Mouse (Mus musculus): ENCODE results near the gene Scaf8.
A peak's percentile ranks its signal among the peaks of the same experiment; 100 is the strongest.

Scaf8 gene

DNA sequence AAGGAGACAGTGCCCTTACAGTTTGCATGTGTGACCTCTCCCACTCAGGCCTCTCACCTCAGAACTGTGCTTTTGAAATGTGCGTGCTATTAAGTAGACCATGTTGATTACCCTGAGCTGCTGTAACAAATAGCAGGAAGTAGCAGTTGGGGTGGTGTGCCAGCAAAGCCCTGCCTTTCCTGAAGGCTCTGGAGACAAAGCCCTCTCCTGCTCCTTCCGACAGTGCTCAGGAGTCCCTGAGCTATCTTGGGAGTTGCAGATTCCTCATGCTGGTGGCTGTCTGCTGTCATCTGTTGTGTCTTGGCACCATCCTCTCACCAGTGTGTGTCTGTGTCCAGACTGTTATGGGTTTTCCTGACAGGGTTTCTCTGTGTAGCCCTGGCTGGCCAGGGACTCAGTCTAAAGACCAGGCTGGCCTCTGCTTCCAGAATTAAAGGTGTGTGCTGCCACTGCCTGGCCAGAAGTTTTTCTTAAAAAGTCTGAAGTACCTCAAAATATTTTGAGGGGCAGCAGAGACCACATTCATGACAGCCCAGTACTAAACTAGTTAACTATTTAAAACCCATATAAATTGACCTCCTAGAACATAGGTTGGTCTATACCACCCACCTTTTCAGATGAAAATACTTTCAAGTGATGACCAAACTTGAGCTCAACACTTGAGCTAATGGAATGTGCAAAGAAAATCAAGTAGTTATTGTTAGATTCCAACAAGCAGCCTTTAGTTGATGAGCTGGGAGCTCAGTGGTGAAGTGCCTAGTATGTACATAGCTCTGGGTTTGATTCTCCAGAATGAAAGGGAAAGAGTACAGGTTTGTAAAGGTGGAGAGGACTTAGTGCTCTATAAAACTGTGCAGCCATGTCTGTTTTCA is 92.0 kb downstream of the Scaf8 start:
- peak; percentile 81 for ATAC-seq (ENCODE audit: insufficient number of reproducible peaks, low FRiP score, low TSS enrichment)

DNA sequence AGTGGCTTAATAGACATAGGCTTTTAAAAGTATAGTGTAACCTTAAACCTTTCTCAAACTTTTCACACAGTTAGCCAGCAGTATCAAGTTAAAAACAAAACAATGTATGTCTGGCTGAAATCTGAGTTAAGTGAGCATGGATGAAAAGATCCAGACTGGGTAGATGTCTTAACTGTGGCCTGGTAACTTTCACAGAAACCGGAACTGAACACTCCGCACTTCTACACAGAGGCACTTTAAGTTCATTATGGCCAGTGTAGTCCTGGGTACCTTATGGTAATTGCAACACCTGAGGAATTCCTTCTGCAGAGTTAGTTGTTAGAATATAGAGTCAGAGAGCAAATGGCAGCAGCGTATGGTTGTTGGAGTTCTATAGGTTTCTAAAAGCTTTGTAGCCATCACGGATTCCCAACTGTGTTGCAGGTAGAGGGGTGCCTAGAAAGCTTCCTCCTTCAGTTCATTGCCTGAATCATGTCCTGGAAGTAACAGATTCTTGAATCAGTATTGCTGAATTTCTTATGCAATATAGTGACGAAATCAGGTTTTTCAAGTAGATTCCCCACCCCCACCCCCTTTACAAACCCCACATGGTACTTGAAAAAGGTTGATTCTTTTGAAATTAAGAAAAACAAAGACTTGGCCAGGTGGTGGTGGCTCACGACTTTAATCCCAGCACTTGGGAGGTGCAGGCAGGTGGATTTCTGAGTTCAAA is 92.9 kb downstream of the Scaf8 start:
- no peak for ATAC-seq (ENCODE audit: insufficient number of reproducible peaks, low FRiP score, low TSS enrichment)

DNA sequence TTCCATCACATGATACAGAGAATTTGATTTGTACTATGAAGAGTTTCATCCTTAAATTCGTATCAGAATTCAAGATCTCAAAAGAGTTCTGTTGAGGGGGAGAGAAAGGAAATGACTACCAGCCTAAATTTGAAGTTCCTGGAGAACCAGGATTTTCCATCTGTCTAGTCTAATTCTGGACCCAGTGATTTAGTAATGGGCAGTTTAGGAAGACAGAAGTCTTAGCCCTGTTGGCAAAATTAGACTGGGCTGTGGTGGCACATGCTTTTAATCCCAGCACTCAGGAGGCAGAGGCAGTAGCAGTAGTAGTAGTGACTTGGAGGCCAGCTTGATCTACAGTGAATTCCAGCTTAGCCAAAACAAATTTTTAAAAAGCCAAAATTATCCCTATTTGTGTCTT is 93.7 kb downstream of the Scaf8 start:
- no peak for ATAC-seq (ENCODE audit: insufficient number of reproducible peaks, low FRiP score, low TSS enrichment)

DNA sequence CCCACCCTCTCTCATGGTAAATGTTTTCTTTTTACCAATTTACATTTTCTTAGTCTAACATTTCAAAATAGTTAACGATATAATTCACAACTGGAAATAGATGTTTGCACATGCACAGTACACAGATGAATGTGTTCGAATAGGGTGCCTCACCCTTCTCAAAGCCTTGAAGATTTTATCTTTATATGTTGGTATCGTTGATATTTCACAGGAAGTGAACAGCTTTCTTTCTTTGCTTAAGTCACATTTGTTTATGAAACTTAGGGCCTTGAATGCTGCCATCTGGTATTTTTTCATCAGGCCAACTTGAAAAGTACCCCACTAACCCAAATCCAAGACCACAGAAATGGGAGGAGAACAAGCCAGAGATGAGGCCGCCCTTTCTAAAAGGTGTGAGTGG is 94.8 kb downstream of the Scaf8 start:
- ATAC-seq (ENCODE audit: insufficient number of reproducible peaks, low FRiP score, low TSS enrichment) = no peak

DNA sequence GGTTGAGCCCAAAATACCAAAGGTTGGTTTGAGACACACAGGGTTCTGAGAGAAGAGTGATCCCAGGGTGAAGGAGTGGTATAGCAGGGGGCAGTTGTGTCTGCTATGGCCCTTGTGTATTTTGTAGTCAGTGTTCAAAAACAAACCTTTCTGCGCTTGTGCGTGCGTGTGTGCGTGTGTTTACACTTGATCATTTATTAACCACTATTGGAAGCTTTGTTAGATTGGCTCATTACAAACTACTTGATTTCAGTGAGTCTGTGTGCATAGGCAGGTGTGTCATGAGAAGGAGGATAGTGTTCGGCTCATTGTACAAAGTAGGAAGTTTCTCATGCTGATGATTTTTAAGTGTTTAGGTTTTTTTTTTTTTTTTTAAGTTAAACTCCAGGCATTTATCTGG is 95.4 kb downstream of the Scaf8 start:
- ATAC-seq (ENCODE audit: insufficient number of reproducible peaks, low FRiP score, low TSS enrichment) = no peak

DNA sequence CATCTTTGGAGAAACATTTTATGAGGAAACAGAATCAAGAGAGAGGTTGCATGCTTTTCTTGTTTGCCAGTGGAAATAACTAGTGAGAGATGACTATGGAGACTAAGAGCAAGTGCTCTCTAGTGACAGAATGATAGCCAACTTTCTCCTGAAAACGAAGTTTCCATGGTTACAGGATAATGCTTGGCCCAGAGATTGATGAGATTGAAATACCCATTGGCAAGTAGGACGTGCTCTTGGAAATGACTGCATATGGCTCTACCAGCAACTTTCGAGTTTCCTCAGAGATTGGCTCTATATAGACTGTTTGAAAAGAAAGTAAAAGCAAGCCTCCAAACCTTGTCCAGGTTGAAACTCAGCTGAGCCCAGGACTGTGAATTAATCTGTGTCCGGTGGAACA is 97.3 kb downstream of the Scaf8 start:
- ATAC-seq (ENCODE audit: insufficient number of reproducible peaks, low FRiP score, low TSS enrichment) = no peak

DNA sequence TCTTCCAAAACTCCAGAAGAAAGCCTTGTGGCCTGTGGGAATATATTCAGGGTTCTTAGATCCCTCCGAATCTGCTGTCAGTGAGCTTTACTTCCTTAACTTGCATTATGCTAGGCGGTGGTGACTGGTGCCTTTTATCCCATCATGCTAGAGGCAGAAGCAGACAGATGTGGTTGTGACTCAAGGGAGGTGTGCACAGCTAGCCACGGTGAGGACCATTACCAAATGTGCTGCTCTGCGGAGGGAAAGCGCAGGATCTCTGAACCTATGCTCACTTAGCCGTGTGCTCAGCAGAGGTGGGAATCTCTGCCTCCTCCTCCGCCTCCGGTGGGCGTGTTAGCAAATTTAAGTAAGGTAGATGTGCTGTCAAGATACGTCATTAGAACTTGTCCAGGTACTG is 98.1 kb downstream of the Scaf8 start:
- ATAC-seq (ENCODE audit: insufficient number of reproducible peaks, low FRiP score, low TSS enrichment) = no peak

DNA sequence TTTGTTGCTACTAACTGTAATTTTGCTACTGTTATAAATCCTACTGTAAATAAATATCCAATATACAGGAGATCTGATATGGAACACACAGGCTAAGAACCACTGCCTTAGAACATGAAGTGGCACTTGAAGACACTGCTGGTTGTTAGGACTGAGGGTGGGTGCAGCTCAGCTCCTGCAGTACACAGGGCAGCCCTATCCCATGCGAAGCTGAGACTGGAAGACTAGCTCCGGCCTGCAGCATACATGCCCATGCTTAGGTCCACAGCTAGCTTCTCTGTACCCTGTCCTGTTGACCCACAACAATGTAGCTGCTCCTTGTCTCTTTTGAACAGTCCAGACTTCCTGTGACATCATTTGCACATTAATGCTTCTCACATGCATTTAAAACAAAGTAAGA is 100.1 kb downstream of the Scaf8 start:
- ATAC-seq (ENCODE audit: insufficient number of reproducible peaks, low FRiP score, low TSS enrichment) = no peak

DNA sequence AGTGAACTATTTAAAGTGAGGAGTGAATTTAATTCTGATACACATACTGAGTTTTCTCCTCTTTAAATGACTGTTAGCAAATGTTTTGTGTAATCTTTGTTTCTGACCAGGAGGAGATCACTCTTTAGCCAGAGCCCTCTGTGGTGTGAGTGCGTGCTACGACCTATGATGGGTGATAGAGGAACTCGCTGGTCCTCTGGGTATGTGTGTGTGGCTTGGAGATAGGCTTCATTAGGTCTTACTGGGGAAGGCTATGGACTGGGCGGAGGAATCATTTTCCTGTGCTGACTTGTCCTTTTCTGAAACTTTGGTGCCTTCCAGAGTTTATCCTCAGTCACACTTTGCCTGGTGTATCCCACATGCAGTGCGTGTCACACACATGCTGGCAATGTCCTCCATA is 102.3 kb downstream of the Scaf8 start:
- ATAC-seq (ENCODE audit: insufficient number of reproducible peaks, low FRiP score, low TSS enrichment) = no peak

DNA sequence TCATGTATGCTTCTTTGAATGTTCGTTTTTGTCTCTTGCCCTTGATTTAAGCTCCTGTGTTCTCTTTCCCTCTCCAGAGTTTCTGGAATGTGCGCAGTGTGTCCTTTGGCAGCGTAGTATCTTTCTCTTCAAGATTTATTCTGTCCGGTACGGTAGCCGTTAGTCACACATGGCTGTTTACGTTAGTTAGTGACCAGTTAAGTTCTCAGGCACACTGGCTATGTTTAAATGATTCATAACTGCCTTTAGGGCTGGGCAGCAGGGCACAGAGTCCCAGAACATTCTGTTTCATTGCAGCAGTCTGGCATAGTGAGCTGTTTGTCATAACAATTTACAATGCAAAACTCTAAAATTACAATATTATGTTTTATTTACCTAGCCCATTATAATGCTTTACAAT is 103.6 kb downstream of the Scaf8 start:
- ATAC-seq (ENCODE audit: insufficient number of reproducible peaks, low FRiP score, low TSS enrichment) = no peak

DNA sequence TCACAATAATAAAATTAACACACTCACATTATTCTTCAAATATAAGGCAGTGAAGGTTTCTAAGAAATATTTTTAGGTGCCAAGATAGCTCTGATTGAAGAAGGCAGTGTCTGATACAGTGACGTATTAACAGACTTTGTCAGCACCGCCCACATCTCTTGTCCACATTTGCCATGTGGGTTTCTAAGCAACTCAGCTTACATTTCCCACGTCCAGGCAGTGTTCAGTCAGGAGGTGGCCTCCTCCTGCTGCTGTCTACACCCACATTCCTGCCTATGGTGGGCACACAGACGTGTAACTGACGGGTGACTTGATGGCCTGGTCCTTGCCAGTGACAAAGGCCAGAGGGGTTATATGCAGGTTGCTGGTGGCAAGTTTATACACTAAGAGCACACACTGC is 104.1 kb downstream of the Scaf8 start:
- ATAC-seq (ENCODE audit: insufficient number of reproducible peaks, low FRiP score, low TSS enrichment) = no peak

DNA sequence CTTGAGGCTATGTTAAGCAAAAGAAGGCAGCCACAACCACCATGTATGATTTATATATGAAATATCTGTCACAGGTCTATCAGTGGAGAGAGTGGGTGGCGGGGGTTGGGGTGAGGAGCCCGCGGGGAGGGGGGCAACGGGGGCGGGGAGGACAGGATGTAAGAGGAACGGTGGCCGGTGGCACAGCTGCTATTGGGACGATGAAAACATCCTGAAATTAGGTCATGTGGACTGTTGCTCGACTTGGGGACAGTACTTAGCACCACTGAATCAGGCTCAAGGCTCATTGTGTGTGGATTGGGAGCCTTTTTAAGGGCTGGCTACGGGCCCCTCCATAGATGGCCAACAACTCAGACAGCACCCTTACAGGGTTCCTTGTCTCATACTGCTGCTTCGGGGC is 105.4 kb downstream of the Scaf8 start:
- ATAC-seq (ENCODE audit: insufficient number of reproducible peaks, low FRiP score, low TSS enrichment) = no peak

DNA sequence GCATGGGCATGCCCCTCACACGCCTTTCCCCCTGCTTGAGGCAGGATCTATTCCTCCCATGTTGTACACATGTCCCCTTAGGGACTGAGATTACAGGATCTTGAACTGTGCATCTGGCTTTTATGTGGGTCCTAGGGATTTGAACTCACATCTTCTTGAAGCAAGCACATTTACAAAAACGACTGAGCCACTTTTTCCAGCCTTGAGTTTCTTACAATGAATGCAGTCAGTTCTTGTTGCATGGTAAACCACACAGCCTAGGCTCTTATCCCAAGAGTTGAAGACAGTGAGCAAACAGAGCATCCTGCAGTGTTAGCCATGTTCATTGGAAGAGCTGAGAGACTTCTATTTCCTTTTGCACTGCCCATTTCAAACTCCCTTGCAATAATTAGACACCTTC is 108.3 kb downstream of the Scaf8 start:
- ATAC-seq (ENCODE audit: insufficient number of reproducible peaks, low FRiP score, low TSS enrichment) = no peak

DNA sequence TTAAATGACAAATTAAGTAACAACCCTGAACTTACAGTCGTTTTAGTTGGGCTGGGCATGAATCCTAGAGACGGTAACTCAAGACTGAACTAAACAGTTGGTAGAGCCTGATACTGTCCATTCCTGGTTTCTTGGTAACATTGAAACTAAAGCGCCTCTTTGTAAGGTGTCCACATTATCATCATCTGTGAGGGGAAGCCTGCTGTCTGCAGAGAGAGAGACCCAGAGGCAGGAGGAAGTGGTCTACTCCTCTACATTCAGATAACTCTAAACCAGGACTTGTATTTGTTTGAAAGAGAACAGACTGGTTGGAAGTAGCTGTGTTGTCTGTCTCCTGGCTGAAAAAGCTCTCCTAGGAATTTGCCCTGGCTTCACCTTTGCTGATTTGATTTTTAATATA is 108.9 kb downstream of the Scaf8 start:
- no peak for ATAC-seq (ENCODE audit: insufficient number of reproducible peaks, low FRiP score, low TSS enrichment)

DNA sequence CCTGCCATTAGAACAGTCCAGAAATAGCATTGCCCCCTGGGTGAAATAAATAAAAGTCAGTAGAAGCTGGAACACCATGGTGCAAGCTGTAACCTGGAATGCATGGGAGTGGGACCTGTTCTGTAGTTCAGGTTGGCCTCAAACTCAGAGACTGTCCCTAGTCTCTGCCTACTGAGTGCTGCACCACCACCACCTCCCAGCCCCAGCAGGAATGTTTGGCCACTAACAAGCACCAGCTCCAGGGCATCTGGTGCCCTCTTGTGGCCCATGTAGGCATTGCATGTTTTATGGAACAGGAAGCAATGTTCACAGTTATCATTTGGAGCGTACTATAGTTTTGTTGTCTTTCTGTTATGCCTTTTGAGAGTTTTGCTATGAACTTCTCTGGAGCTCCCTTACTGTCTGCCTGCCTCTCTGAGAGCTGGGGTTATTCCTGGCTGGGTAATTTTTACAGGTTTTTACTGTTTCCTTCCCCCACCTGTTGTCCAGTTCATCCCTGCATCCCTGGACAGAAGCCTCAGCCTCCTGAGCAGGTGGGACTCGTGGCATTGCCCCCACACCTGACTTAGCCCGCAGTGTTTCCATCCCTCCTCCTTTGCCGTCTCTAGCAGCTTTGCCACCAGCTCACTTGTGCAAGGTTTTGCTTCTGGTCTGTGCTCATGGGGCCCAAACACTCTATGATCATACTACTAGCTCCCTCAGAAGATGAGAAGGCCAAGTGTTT is 109.8 kb downstream of the Scaf8 start:
- ATAC-seq (ENCODE audit: insufficient number of reproducible peaks, low FRiP score, low TSS enrichment) = peak; percentile 70

DNA sequence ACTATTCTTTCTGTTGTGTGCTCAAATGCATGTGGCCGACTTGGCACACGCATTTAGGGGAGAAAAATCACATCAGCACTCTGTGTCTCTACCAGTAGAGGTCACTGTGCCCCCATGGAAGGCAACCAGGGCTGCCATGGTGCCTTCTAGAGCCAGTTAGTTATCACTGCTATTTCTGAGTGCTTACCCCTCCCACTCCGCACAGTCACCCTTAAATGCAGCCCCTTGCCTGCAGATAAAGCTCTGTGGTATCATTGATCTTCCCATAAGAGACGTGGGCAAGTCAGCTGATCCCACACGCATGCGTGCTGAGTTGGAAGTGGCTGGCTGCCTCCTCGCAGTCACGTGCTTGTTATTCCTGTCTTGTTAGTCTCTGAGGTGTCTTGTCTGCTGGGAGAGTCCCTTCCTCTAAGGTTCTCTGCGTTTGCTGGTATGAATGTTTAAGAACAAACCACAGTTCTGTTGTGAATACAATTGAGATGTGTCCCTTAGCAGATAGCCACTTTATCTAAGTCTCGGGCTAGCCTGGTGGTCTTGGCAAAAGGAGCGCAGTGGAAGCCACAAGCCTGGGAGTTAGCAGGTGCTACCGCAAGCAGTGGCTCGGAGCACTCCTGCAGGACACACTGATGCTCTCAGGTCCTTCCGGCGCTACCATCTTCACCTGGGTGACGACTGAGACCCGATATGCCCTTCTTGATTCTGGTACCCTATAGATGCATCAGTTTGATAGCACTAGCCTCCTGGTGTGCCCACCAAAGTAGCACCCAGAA is 115.6 kb downstream of the Scaf8 start:
- ATAC-seq (ENCODE audit: insufficient number of reproducible peaks, low FRiP score, low TSS enrichment) = peak; percentile 31; the same call in 1 of the 2 replicates

DNA sequence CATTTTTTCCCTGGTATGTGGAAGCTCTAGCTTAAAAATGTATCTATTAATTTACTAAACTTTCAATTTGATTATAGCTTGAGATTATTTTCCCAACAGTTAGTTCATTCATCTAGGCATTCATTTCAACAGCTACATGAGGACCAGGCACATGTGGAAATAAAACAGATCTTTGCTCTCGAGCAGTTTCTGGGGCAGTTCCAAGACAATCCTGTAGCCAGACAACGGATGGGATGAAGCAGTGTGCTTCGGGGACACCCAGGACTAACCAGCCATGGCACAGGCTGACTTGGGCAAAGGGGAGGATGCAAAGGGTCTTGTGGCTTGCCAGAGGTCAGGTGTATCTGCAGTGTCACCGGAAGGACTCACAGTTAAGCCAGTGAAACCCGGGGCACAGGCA is 117.9 kb downstream of the Scaf8 start:
- ATAC-seq (ENCODE audit: insufficient number of reproducible peaks, low FRiP score, low TSS enrichment) = no peak

DNA sequence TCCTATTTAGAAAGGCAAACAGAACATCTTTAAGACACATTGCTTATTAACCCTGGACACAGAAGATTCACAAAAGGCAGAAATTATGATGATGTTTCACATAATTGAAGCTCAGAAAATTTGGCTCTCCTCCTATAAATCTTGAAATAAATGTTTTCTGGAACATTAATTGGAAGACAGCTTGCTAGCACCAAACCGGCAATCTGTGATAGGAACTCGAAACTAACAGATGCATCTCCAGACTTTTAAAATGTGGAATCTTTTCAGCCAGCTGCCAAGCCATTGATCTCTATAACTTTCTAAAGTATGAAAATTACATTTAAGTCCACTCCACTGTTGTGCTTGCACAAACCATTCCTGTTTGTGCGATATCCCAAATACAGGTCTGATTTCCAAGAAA is 128.9 kb downstream of the Scaf8 start:
- ATAC-seq (ENCODE audit: insufficient number of reproducible peaks, low FRiP score, low TSS enrichment) = no peak

DNA sequence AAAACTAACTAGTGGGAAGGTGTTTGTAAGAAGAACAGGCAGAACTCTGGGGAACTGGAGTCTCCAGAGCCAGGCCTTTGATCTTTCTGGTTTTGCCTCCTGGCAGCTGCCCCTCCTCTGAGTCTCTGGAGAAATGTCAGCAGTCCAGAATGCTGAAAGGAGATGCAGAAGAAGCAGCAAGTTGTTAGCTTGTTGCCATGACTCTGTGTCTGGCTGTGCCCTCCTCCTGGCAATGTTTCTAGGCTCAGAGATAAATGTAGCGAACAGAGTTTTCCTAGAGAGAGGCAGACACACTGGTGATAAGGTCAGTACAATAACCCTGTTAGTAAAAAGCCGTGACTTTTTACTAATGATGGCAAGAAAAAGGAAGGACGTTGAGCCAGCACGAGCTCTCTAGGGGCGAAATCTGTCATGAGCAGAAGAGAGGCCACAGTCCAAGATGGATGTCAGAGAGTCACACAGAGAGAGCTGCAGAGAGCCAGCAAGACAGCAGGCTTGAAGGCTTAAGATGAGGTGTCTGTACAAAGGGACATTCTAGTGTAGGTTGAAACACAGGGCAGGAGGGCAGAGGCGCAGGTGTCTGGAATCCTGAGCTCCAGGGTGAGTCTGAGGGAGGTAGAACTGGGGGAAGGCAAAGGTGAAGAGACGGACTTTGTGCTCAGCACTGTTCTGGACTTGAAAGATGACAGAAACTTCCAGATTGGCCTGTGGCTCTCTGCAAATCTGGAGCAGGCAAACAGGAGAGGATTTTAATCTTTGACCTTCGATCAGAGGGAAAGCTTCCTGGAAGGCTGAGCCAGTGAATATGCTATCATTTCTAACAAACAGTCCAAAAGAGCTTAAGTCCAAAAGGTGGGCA is 130.3 kb downstream of the Scaf8 start:
- ATAC-seq (ENCODE audit: insufficient number of reproducible peaks, low FRiP score, low TSS enrichment) = no peak
